ENCODE assay signal across 25 mouse cellular contexts in the genomic region with DNA sequence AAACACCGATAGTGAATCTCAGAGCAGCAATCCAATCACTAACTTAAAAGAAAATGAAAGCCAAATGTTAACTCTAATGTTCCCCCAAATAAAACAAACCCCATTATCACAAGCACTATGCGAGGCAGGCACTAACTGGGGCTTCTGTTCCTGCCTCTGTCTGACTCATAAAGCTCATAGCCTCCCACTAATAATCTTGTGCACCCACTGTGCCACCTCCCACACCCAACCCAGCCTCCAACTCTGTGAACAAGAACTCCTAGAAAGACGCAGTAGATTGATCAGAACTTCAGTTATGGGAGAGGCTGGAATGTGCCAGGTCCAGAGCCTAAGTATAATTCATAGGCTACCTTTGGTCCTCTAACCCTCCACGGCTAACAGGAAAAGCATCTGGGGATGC. TPM values are rescaled to one million over a fixed set of nuclear protein-coding genes. Genes with fewer than 3 reads are reported as not detected.
DNase-seq lines count a peak whose midpoint lies in the region; ATAC-seq and TF ChIP-seq lines count a peak whose summit lies in the region.
"Had no signal": no experiment of that assay in that cellular context is flagged by ENCODE, and none has a peak within 500 bp of the region (broad histone marks: within the 10 kb centered on the region; RNA-seq: fewer than 3 reads in every experiment).

No protein-coding gene starts in this region.

- H3K4me3 ChIP-seq in layer of hippocampus, adult 2 months = no peak overlapping the region
- H3K4me3 ChIP-seq in bone marrow macrophage, adult 2 months (ENCODE audit: insufficient read depth, low read length) = no peak overlapping the region
- H3K4me3 ChIP-seq: forebrain, embryonic 10.5 days; forebrain, embryonic 13.5 days; heart, embryonic 12.5 days; heart, embryonic 15.5 days had no signal

- ATAC-seq in inflammation-experienced regulatory T-cells, adult 6 months = no peak
- ATAC-seq: CD4-positive, CD25-positive, alpha-beta regulatory T cell, adult 4 months; forebrain, embryonic 13.5 days; forebrain, embryonic 16.5 days; hindbrain, postnatal 0 days had no signal

- H3K27ac ChIP-seq in layer of hippocampus, adult 2 months = peak overlapping the region; percentile 64; the same call in 1 of the 2 replicates
- H3K27ac ChIP-seq in bone marrow macrophage, adult 2 months (ENCODE audit: insufficient read depth, low read depth, low read length) = peak overlapping the region; percentile 11; the same call in 1 of the 2 replicates
- H3K27ac ChIP-seq: forebrain, embryonic 10.5 days; forebrain, embryonic 13.5 days; heart, embryonic 15.5 days; hindbrain, embryonic 14.5 days; hindbrain, postnatal 0 days had no signal

- TF ChIP-seq CTCF in layer of hippocampus, adult 2 months (conservative IDR thresholded peaks at IDR 0.05) = no peak
- TF ChIP-seq CTCF in bone marrow macrophage, adult 2 months (IDR thresholded peaks at IDR 0.05; ENCODE audit: low read depth, low read length) = no peak

- peaks cover 25% of the 10 kb centered on the region for H3K4me1 ChIP-seq in bone marrow macrophage, adult 2 months (ENCODE audit: control insufficient read depth, insufficient read depth, low read length)
- H3K4me1 ChIP-seq: forebrain, embryonic 10.5 days; forebrain, embryonic 13.5 days; heart, embryonic 12.5 days; heart, embryonic 15.5 days had no signal

- TF ChIP-seq POLR2A in bone marrow macrophage, adult 2 months (IDR thresholded peaks at IDR 0.05; ENCODE audit: borderline replicate concordance, low read depth, low read length) = no peak

- no peak for DNase-seq in layer of hippocampus, adult 2 months (ENCODE audit: low spot score in 2 of 2)
- no peak for DNase-seq in layer of hippocampus, postnatal 14 days (ENCODE audit: low spot score in 2 of 2)
- peak; percentile 82 for DNase-seq in brain, adult 2 months (ENCODE audit: low read depth, low spot score)
- no peak for DNase-seq in lung, postnatal 4 days
- DNase-seq: adrenal gland, adult 2 months; adrenal gland, postnatal 14 days; cerebellum, adult 18-20 months; cerebellum, adult 9-10 months; cerebellum, postnatal 14 days; gastrocnemius, postnatal 25 days; heart, adult 18-20 months; heart, postnatal 10 days; heart, postnatal 4 days had no signal

RNA-seq across cellular contexts. Expression of gene Galc, which starts 15.1 kb away (rescaled TPM):
- total RNA-seq in layer of hippocampus, adult 2 months (2021) = 10 to 100 TPM; 24.9 to 27.5 TPM
- 10 to 100 TPM; 21.8 to 24.0 TPM for total RNA-seq in layer of hippocampus, postnatal 14 days (2021)
- polyA plus RNA-seq in bone marrow macrophage, adult 2 months (2012; ENCODE audit: insufficient read depth, insufficient read length, missing spikeins) = 87.4 and 99.3 TPM in 2 replicates
- 1 to 10 TPM; 2.1 to 3.3 (median 2.5) TPM for polyA plus RNA-seq in inflammation-experienced regulatory T-cells, adult 6 months (2017; shearing (Covaris generic))
- total RNA-seq: MEL had no signal

RNA-seq across cellular contexts. Expression of gene Gpr65, which starts 24.3 kb away (rescaled TPM):
- total RNA-seq in layer of hippocampus, adult 2 months (2021) = not detected
- total RNA-seq in layer of hippocampus, postnatal 14 days (2021) = under 1 TPM in 1 of 2 experiments, not detected in 1; 0.16 TPM
- 120 and 122 TPM in 2 replicates for polyA plus RNA-seq in bone marrow macrophage, adult 2 months (2012; ENCODE audit: insufficient read depth, insufficient read length, missing spikeins)
- polyA plus RNA-seq in inflammation-experienced regulatory T-cells, adult 6 months (2017; shearing (Covaris generic)) = 10 to 100 TPM; 54.3 to 60.4 (median 55.9) TPM
- total RNA-seq: MEL had no signal
- polyA plus RNA-seq: C2C12; forebrain, embryonic 16.5 days had no signal
